8 mouse cellular contexts compared by ENCODE assay signal in genomic region chr12:84217508-84218131, GRCm38 (mm10). TPM values are rescaled to one million over a fixed set of nuclear protein-coding genes. Genes with fewer than 3 reads are reported as not detected.
DNase-seq lines count a peak whose midpoint lies in the region; ATAC-seq and TF ChIP-seq lines count a peak whose summit lies in the region.

No protein-coding gene starts in this region.

- no peaks in the 10 kb centered on the region for H3K9me3 ChIP-seq in forebrain, embryonic 10.5 days
- no peaks in the 10 kb centered on the region for H3K9me3 ChIP-seq in midbrain, embryonic 16.5 days (replicated peaks; ENCODE audit: control insufficient read depth, low read length, poor library complexity, severe bottlenecking)

- H3K4me3 ChIP-seq in C2C12 (ENCODE audit: insufficient read depth, poor library complexity, severe bottlenecking) = peak overlapping the region; percentile 74
- H3K4me3 ChIP-seq in forebrain, embryonic 10.5 days = peak overlapping the region; percentile 96
- H3K4me3 ChIP-seq in liver, adult 2 months (ENCODE audit: insufficient read depth, low read depth, low read length) = peak overlapping the region; percentile 93
- H3K4me3 ChIP-seq in midbrain, embryonic 16.5 days (ENCODE audit: low read depth, low read length) = peak overlapping the region; percentile 69
- peak overlapping the region; percentile 67 for H3K4me3 ChIP-seq in thymus, adult 2 months (ENCODE audit: control insufficient read depth, insufficient read depth, low read length)

- H3K4me2 ChIP-seq in midbrain, embryonic 16.5 days (ENCODE audit: low read length) = peak overlapping the region; percentile 93

- 5% methylated on average over 21 of the region's 21 CpGs for WGBS in forebrain, embryonic 10.5 days
- WGBS in liver, adult 2 months = 4% methylated on average over 21 of the region's 21 CpGs
- WGBS in midbrain, embryonic 16.5 days = 3% methylated on average over 21 of the region's 21 CpGs
- WGBS in thymus, adult 2 months = 7% methylated on average over 21 of the region's 21 CpGs

- H3K27me3 ChIP-seq in C2C12 (ENCODE audit: control insufficient read depth, insufficient read depth, insufficient read length) = no peaks in the 10 kb centered on the region
- H3K27me3 ChIP-seq in forebrain, embryonic 10.5 days (ENCODE audit: poor library complexity, severe bottlenecking) = peaks cover 44% of the 10 kb centered on the region
- H3K27me3 ChIP-seq in liver, adult 2 months (ENCODE audit: control insufficient read depth, insufficient read depth, low read length) = no peaks in the 10 kb centered on the region
- no peaks in the 10 kb centered on the region for H3K27me3 ChIP-seq in midbrain, embryonic 16.5 days (ENCODE audit: control insufficient read depth, insufficient read depth, low read depth, low read length)
- no peaks in the 10 kb centered on the region for H3K27me3 ChIP-seq in thymus, adult 2 months (ENCODE audit: control insufficient read depth, insufficient read depth, low read length)

- 0 out of 2 replicates have a peak, but pooled peaks have one; percentile 21 for ATAC-seq in midbrain, embryonic 16.5 days

- H3K4me1 ChIP-seq in forebrain, embryonic 10.5 days = peaks cover 82% of the 10 kb centered on the region
- H3K4me1 ChIP-seq in liver, adult 2 months (ENCODE audit: control insufficient read depth, insufficient read depth, low read length) = peaks cover 20% of the 10 kb centered on the region
- H3K4me1 ChIP-seq in midbrain, embryonic 16.5 days (ENCODE audit: control insufficient read depth, insufficient read depth, low read length) = peaks cover 14% of the 10 kb centered on the region
- H3K4me1 ChIP-seq in thymus, adult 2 months (replicated peaks; ENCODE audit: control insufficient read depth, insufficient read depth, low read length) = peaks cover 39% of the 10 kb centered on the region

- H3K9ac ChIP-seq in liver, adult 2 months (ENCODE audit: low read depth, low read length) = peak overlapping the region; percentile 91
- H3K9ac ChIP-seq in midbrain, embryonic 16.5 days (ENCODE audit: low read depth, low read length) = no peak overlapping the region

- peaks cover 68% of the 10 kb centered on the region for H3K79me2 ChIP-seq in C2C12 (ENCODE audit: control insufficient read depth, insufficient read depth)
- peaks cover 39% of the 10 kb centered on the region; the same call in 1 of the 2 replicates for H3K79me2 ChIP-seq in liver, adult 2 months (ENCODE audit: control insufficient read depth, insufficient read depth, low read length)

- peak overlapping the region; percentile 94 for H3K27ac ChIP-seq in forebrain, embryonic 10.5 days
- peak overlapping the region; percentile 89 for H3K27ac ChIP-seq in liver, adult 2 months (replicated peaks; ENCODE audit: insufficient read depth, low read depth, low read length)
- H3K27ac ChIP-seq in midbrain, embryonic 16.5 days (ENCODE audit: low read length) = no peak overlapping the region
- no peak overlapping the region; the same call in 1 of the 2 replicates for H3K27ac ChIP-seq in thymus, adult 2 months (ENCODE audit: control insufficient read depth, insufficient read depth, low read length)

- H3K36me3 ChIP-seq in C2C12 (ENCODE audit: control insufficient read depth, insufficient read depth) = no peaks in the 10 kb centered on the region
- H3K36me3 ChIP-seq in forebrain, embryonic 10.5 days (replicated peaks) = peaks cover 23% of the 10 kb centered on the region
- no peaks in the 10 kb centered on the region for H3K36me3 ChIP-seq in liver, adult 2 months (ENCODE audit: control insufficient read depth, insufficient read depth, low read length)
- H3K36me3 ChIP-seq in midbrain, embryonic 16.5 days (ENCODE audit: control insufficient read depth, insufficient read depth, low read length) = no peaks in the 10 kb centered on the region
- H3K36me3 ChIP-seq in thymus, adult 2 months (ENCODE audit: control insufficient read depth, insufficient read depth, low read length) = no peaks in the 10 kb centered on the region

- peak; percentile 81 for DNase-seq in R1 (ENCODE audit: low read depth, low spot score)
- DNase-seq in forebrain, embryonic 10.5 days (ENCODE audit: extremely low spot score, low spot score) = peak; percentile 53
- peak; percentile 49 for DNase-seq in induced T-regulatory cell, adult 2 months (ENCODE audit: low read depth)
- peak; percentile 82 for DNase-seq in liver, adult 2 months (ENCODE audit: extremely low read depth, low read depth, low spot score)
- peak; percentile 30 for DNase-seq in thymus, adult 2 months
- no peak for DNase-seq in gastrocnemius, adult 18-20 months (ENCODE audit: low spot score)

- no peak for TF ChIP-seq POLR2A in liver, adult 2 months (IDR thresholded peaks at IDR 0.05; ENCODE audit: extremely low read depth, insufficient read depth, low read length)
- no peak for TF ChIP-seq POLR2A in thymus, adult 2 months (IDR thresholded peaks at IDR 0.05; ENCODE audit: control insufficient read depth, extremely low read depth, insufficient read depth, low read length, poor library complexity)

- H3ac ChIP-seq in C2C12 (ENCODE audit: control insufficient read depth, insufficient read length, low read depth) = peak overlapping the region; percentile 98

- TF ChIP-seq CTCF in C2C12 (IDR thresholded peaks at IDR 0.05; ENCODE audit: control insufficient read depth, insufficient read depth, insufficient read length) = no peak
- TF ChIP-seq CTCF in liver, adult 2 months (IDR thresholded peaks at IDR 0.05; ENCODE audit: low read depth, low read length) = no peak
- TF ChIP-seq CTCF in thymus, adult 2 months (IDR thresholded peaks at IDR 0.05; ENCODE audit: borderline replicate concordance, control insufficient read depth, extremely low read depth, insufficient read depth, low read length, poor library complexity) = no peak

- peaks cover 31% of the 10 kb centered on the region for H3K79me3 ChIP-seq in C2C12 (ENCODE audit: low read depth)

TF ChIP-seq in C2C12, 6 proteins besides CTCF, POLR2A, EP300 and RAD21:
- no peak for TF ChIP-seq MYOG (IDR thresholded peaks at IDR 0.05; ENCODE audit: control insufficient read depth, extremely low read depth, insufficient read length)
- TF ChIP-seq CEBPB (IDR thresholded peaks at IDR 0.05; ENCODE audit: low read depth) = peak; percentile 81
- no peak for TF ChIP-seq MAX (IDR thresholded peaks at IDR 0.05)
- no peak for TF ChIP-seq USF1 (IDR thresholded peaks at IDR 0.05; ENCODE audit: low read depth)
- TF ChIP-seq MYOD1 (IDR thresholded peaks at IDR 0.05; ENCODE audit: control insufficient read depth, insufficient read length, low read depth) = no peak

RNA-seq across cellular contexts. Expression of gene Elmsan1, which starts 1.1 kb away (rescaled TPM):
- polyA plus RNA-seq in C2C12 (2012; fragmentation: generic; extraction: Trizol) = 6.5 TPM
- polyA plus RNA-seq in forebrain, embryonic 10.5 days (2016; fragmentation: Nextera tagmentation; extraction: Ambion mirVana) = 7.0 and 8.7 TPM in 2 replicates
- total RNA-seq in liver, adult 2 months (2014; rRNA removed) = 2.3 and 3.2 TPM in 2 replicates
- 3.4 and 3.8 TPM in 2 replicates for polyA plus RNA-seq in liver, adult 2 months (2012; rRNA removed)
- 2.7 and 3.6 TPM in 2 replicates for polyA plus RNA-seq in midbrain, embryonic 16.5 days (2015; fragmentation: Nextera tagmentation; extraction: Ambion mirVana)
- polyA plus RNA-seq in thymus, adult 2 months (2012; rRNA removed) = 26.1 and 30.9 TPM in 2 replicates
- total RNA-seq in gastrocnemius, adult 18-20 months (2021) = 10 to 100 TPM in 1 of 2 experiments, 1 to 10 TPM in 1; 6.9 to 10.9 TPM

Comparison
In these comparisons a context has a peak if more than half of its experiments do, and no peak if none do; other contexts are left out.
1. H3K27ac ChIP-seq: peak in forebrain, embryonic 10.5 days (single experiment) and liver, adult 2 months (single experiment); none in midbrain, embryonic 16.5 days (single experiment) and thymus, adult 2 months (single experiment).
2. Peak in every context shown above with its lines, with median percentiles within 50 percentile points of each other: H3K4me3 ChIP-seq.